Mouse (Mus musculus) liver, postnatal 0 days (tissue): ENCODE data around the gene Knstrn. TPM values are rescaled to one million over a fixed set of nuclear protein-coding genes. Genes with fewer than 3 reads are reported as not detected.
A peak's percentile ranks its signal among the peaks of the same experiment; 100 is the strongest.

Experiments used
- ATAC-seq: fragments of 200-750 bp; cut with Nextera tagmentation; 2 replicates; pipeline ENCODE4 v1.8.0; 2017; ENCODE audit warnings: mild to moderate bottlenecking, moderate library complexity
- DNase-seq: peaks from one replicate; pipeline ENCODE4 v3.0.0-alpha.2; 2016
- H3K27ac ChIP-seq: fragments of 300-500 bp; sonication (generic); 2 replicates; pipeline ENCODE4 v1.5.1; 2014; ENCODE audit warnings: antibody characterized with exemption, moderate library complexity, mild to moderate bottlenecking, low read depth
- H3K27me3 ChIP-seq: fragments of 300-500 bp; sonication (generic); 2 replicates; pipeline ENCODE4 v1.6.1; 2014; ENCODE audit warnings: low read length, control low read depth, mixed read lengths; ENCODE audit not compliant: insufficient read depth
- H3K36me3 ChIP-seq: fragments of 300-500 bp; sonication (generic); replicated peaks from 2 replicates; pipeline ENCODE4 v1.6.1; 2014; ENCODE audit warnings: mild to moderate bottlenecking, control low read depth, low read length, moderate library complexity, mixed read lengths; ENCODE audit not compliant: insufficient read depth
- H3K4me1 ChIP-seq: fragments of 300-500 bp; sonication (generic); 2 replicates; pipeline ENCODE4 v1.6.1; 2014; ENCODE audit warnings: antibody characterized with exemption, mild to moderate bottlenecking, control low read depth; ENCODE audit not compliant: insufficient read depth
- H3K4me2 ChIP-seq: fragments of 300-500 bp; sonication (generic); 2 replicates; pipeline ENCODE4 v1.6.1; 2014; ENCODE audit warnings: low read depth, mild to moderate bottlenecking, low read length, moderate library complexity, mixed read lengths
- H3K4me3 ChIP-seq: fragments of 300-500 bp; sonication (generic); 2 replicates; pipeline ENCODE4 v1.5.1; 2014; ENCODE audit warnings: low read depth, low read length
- H3K9ac ChIP-seq: fragments of 300-500 bp; sonication (generic); replicated peaks from 2 replicates; pipeline ENCODE4 v1.6.1; 2014; ENCODE audit warnings: mild to moderate bottlenecking, moderate library complexity
- H3K9me3 ChIP-seq: fragments of 300-500 bp; sonication (generic); 2 replicates; pipeline ENCODE4 v1.6.1; 2016; ENCODE audit warnings: mild to moderate bottlenecking, control low read depth, low read length, mixed read lengths
- CTCF ChIP-seq: sonication (generic); IDR thresholded peaks from 2 replicates; pipeline ENCODE4 v1.5.1; 2016; ENCODE audit warnings: antibody characterized with exemption, low read depth
- EP300 ChIP-seq: IDR thresholded peaks from 2 replicates; pipeline ENCODE4 v1.6.1; 2016; ENCODE audit warnings: antibody characterized with exemption, low read depth, mild to moderate bottlenecking
- WGBS: fragments of 180-500 bp; shearing (Covaris S2); extraction: QIAGEN DNeasy Blood & Tissue Kit; methylation state at CpG from one replicate; pipeline ENCODE4 v1.1.7; 2014; ENCODE audit not compliant: insufficient replicate concordance; 5-methylcytosine and 5-hydroxymethylcytosine counted together
- polyA plus RNA-seq: library from polyadenylated mRNA; unstranded; fragments of >200 nt; fragmentation: Nextera tagmentation; extraction: Ambion mirVana; gene quantifications from 2 replicates; pipeline ENCODE4 v1.2.1, GENCODE M21; 2015

Knstrn gene
- polyA plus RNA-seq, 1 experiment from 2014 or later, result 31.4 TPM

DNA sequence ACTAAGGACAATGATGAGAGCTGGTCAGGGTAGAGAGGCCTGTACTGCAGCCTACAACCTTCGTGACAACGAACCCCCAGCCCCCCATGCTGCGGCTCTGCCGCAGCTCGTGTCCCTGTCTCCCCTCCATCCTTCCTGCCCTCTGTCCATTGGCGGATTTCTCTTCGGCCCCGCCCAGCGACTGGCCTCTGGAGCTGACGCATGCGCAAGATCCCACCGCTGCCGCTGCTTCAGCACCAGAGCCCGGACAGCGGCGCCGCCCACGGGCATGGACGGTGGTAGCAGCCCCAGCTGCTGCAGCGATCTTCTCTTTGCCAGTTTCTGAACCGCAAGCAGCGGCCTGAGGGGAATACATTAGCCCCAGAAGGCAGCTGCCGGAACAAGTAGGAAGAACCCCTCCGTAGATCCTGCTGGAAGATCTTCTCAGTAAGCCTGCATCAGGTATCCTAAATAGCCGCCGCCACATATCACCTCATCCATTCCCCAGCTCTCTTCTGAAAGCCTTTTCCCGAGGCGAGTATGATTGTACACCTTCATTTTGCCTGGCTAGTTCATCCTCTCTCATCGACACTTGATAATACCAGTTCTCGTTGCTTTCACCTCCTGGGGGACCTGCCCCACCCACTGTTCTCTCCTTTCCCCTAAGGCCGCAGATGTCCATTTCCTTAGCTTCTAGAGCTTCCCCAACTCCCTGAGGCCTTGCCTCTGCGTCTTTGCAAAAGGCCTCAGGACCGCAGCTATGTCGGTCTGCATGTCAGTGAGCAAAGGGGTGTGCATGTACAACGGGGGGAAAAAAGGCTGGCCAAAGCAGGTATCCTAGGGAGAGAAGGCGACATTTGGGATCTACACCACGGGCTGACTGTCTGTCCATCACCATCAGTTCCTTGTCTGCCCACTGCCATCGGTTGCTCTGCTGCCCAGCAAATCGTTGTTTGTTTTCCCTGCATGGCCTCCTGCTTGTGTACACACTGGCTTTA is 34.0 kb upstream of the Knstrn start, which contains the start of gene Disp2:
Gene Disp2, plus strand, starts transcription at position 216 of the 977 bp plus-strand sequence.
- DNase-seq, result peak; percentile 92
- no peak within 1 kb of the TSS for H3K9ac ChIP-seq
- peak; percentile 83 for ATAC-seq
- no peaks in the 10 kb centered on the region for H3K36me3 ChIP-seq
- H3K4me2 ChIP-seq, result peak within 1 kb of the TSS; percentile 59
- H3K27me3 ChIP-seq, result peaks cover 7% of the 10 kb centered on the region; the same call in 1 of the 2 replicates
- H3K4me3 ChIP-seq, result no peak within 1 kb of the TSS; the same call in 1 of the 2 replicates
- no peak within 1 kb of the TSS for H3K27ac ChIP-seq
- H3K9me3 ChIP-seq, result no peaks in the 10 kb centered on the region
- no peak for TF ChIP-seq EP300
- TF ChIP-seq CTCF, result peak; percentile 50
- peaks cover 11% of the 10 kb centered on the region for H3K4me1 ChIP-seq
- WGBS, result 8% methylated on average over 39 of the region's 39 CpGs

DNA sequence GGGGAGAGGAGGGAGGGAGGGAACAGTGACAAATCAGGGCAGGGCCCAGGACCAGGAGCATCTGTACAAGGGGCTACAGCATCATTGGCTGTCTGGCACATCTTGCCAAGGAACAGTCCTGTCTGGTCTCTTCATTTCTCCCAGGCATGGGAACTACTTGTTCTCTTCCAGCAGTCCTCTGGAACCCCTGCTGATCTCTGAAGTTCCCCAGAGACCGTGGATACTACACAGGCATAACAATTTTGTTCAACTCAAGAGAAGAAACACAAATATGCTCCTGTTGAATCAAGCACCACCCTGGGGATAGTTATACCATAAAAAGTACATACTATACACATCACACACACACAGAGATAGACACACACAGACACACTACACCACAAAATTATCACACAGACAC is 32.7 kb upstream of the Knstrn start:
- no peak overlapping the region for H3K4me2 ChIP-seq
- H3K27me3 ChIP-seq, result peaks cover 10% of the 10 kb centered on the region; the same call in 1 of the 2 replicates
- WGBS, result 33% methylated on average over 1 of the region's 1 CpGs
- H3K4me1 ChIP-seq, result peaks cover 11% of the 10 kb centered on the region
- H3K9me3 ChIP-seq, result no peaks in the 10 kb centered on the region
- no peak overlapping the region for H3K27ac ChIP-seq
- no peak overlapping the region for H3K4me3 ChIP-seq
- no peak overlapping the region for H3K9ac ChIP-seq
- no peaks in the 10 kb centered on the region for H3K36me3 ChIP-seq
- DNase-seq, result no peak
- ATAC-seq, result no peak
- TF ChIP-seq CTCF, result no peak
- no peak for TF ChIP-seq EP300

- peaks cover 11% of the 10 kb centered on the region for H3K4me1 ChIP-seq
- H3K9ac ChIP-seq, result no peak overlapping the region
- TF ChIP-seq EP300 (peak; percentile 41), CTCF (no peak)
- ATAC-seq (no peak), DNase-seq (no peak)
- H3K27me3 ChIP-seq, result peaks cover 10% of the 10 kb centered on the region; the same call in 1 of the 2 replicates
- H3K9me3 ChIP-seq, result no peaks in the 10 kb centered on the region
- 28% methylated on average over 4 of the region's 4 CpGs for WGBS
- H3K27ac ChIP-seq, result no peak overlapping the region
- H3K36me3 ChIP-seq, result no peaks in the 10 kb centered on the region
- no peak overlapping the region for H3K4me2 ChIP-seq
- H3K4me3 ChIP-seq, result no peak overlapping the region
These were observed 31.5 kb upstream of the Knstrn start for GRCm38 (mm10) chr2:118782303-118782702.

- Histone ChIP-seq H3K4me3 (no peak overlapping the region), H3K9me3 (no peaks in the 10 kb centered on the region), H3K27ac (no peak overlapping the region), H3K4me2 (no peak overlapping the region), H3K36me3 (no peaks in the 10 kb centered on the region), H3K27me3 (peaks cover 10% of the 10 kb centered on the region; the same call in 1 of the 2 replicates), H3K4me1 (peaks cover 11% of the 10 kb centered on the region), H3K9ac (no peak overlapping the region)
- no peak for DNase-seq
- no peak for ATAC-seq
- TF ChIP-seq CTCF (no peak), EP300 (no peak)
- WGBS, result 35% methylated on average over 5 of the region's 5 CpGs
These were observed 30.7 kb upstream of the Knstrn start for GRCm38 (mm10) chr2:118783093-118783492.

- Histone ChIP-seq H3K9ac (no peak overlapping the region), H3K4me2 (no peak overlapping the region), H3K4me3 (no peak overlapping the region), H3K27me3 (peaks cover 10% of the 10 kb centered on the region; the same call in 1 of the 2 replicates), H3K4me1 (peaks cover 11% of the 10 kb centered on the region), H3K27ac (no peak overlapping the region), H3K9me3 (no peaks in the 10 kb centered on the region), H3K36me3 (no peaks in the 10 kb centered on the region)
- WGBS, result 84% methylated on average over 7 of the region's 7 CpGs
- no peak for DNase-seq
- no peak for ATAC-seq
- TF ChIP-seq CTCF (no peak), EP300 (no peak)
These were observed 30.1 kb upstream of the Knstrn start for GRCm38 (mm10) chr2:118783663-118784062.

GRCm38 (mm10) chr2:118786525-118786924 is 27.3 kb upstream of the Knstrn start:
- no peak overlapping the region for H3K4me2 ChIP-seq
- H3K9me3 ChIP-seq, result no peaks in the 10 kb centered on the region
- H3K36me3 ChIP-seq, result no peaks in the 10 kb centered on the region
- no peak for TF ChIP-seq CTCF
- no peak for TF ChIP-seq EP300
- 0 out of 2 replicates have a peak, but pooled peaks cover 3% of the 10 kb centered on the region for H3K27me3 ChIP-seq
- no peak overlapping the region for H3K9ac ChIP-seq
- no peak for ATAC-seq
- 49% methylated on average over 5 of the region's 5 CpGs for WGBS
- H3K27ac ChIP-seq, result no peak overlapping the region
- DNase-seq, result no peak
- H3K4me3 ChIP-seq, result no peak overlapping the region
- H3K4me1 ChIP-seq, result peaks cover 6% of the 10 kb centered on the region
